Mouse (Mus musculus): ENCODE measurements around the gene Krtap7-1.
A peak's percentile ranks its signal among the peaks of the same experiment; 100 is the strongest.

Gene Krtap7-1

DNA sequence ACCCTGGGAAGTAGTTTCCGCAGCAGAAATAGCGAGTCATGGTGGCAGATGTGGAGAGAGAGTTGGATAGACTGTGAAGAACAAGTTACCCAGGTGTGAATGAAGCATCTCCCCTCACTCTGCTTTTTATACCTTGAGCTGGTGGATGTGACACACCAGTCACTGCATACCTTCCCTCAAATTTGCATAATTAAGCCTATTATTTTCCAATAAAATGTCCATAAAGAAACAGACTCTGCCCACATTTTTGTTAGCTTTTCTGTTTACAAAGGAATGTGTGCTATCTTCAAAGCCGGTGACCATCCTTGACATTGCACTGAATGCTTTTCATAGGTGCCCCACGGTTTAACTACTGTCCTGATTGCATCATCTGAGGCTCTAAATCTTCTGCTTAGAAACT is at the start of gene Krtap7-1:
Gene Krtap7-1, minus strand, starts transcription at position 101 of the 400 bp plus-strand sequence.
- no peak for DNase-seq (ENCODE audit: low spot score in 2 of 2)

DNA sequence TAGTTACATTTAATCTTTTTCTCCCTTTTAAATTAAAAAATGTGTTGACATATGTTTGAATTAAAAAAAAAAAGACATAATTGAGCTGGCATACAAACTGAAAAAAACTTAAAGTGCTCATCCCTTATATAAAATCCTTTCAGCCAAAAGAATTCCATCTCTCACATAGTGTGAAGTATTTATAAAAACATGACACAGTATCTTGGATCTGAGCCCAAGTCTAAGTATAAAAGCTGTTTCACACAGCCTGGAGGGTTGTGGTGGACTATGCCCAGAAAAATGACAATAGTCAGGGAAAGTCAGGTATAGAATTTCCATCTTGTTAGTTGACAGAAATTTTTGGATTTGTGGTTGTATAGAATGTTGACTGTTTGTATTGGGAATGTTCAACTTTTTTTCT is 42.2 kb upstream of the Krtap7-1 start:
- no peak for DNase-seq (ENCODE audit: low spot score in 2 of 2)

DNA sequence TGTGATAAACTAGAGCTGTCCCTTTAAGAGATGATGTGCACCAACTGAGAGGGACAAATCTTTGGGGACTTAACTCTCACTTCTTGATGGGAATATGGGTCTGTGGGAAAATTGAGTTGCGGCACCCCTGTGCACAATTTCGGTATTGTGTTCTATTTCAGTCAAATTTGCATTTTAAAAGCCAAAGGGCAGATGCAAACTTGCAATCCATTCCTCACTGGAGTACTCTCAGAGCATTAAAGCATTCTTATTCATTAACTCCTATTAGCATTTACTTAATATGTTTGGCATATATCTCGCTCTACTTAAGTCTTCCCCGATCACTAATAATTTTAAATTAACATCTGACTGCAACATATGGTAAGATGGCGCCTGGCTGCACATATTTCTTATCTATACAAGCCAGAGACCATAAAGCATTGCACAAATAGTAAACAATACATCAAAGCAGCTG is 29.9 kb upstream of the Krtap7-1 start:
- DNase-seq (ENCODE audit: low spot score in 2 of 2): no peak

DNA sequence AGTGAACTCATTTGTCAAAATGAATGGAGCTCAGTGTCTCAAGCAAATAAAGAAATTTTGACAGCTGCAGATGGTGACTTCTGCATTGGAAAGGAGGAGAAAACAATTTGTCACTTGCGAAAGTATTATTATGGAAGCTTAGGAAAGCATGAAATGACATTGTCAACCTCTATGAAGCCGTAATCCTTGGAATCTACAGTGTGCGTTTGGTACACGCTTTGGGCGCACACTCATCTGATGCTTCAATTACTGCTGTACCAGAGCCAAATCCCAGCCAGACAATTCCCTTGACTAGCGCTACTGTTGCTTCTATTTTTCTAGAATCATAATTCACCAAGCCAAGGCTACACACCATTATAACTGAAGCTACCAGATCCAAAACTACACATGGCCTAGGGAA is 29.2 kb upstream of the Krtap7-1 start:
- no peak for DNase-seq (ENCODE audit: low spot score in 2 of 2)

DNA sequence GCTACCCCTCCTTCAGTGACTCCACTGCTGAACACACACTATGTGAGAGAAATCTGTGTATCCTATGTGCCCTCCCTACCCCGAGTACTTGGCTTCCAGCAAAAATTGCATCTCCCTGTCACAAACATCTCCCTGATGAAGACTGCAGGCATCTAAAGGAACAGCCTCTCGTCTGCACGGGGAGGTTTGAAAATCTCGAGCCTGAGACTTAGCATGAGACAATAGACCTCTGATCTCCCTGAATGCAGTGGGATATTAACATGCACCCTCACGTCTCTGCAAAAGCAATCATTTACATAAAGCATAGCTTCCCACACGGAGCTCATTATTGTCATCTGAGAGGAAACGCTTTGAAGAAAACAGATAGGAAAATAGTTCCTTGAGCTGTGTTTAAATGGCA is 22.4 kb upstream of the Krtap7-1 start:
- peak; percentile 12 to 20 for DNase-seq (ENCODE audit: low spot score in 2 of 2)

DNA sequence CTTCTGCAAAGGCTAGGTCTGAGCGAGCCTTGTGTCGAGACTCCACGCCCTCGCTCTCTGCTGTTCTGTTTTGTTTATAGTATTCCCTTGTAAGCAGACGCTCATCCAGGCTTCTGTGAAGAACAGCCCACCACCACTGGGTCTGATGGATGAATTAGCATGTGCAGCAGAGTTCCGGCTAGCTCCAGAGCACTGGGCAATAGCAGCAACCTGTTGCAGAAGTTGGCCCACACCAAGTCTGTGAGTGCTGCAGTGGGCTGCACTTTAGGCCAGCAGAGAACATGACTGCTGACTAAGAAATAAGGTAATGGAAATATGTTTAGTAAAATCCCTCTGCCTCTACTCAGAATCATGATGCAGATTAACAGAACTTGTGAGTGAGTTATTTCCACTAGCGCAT is 21.7 kb upstream of the Krtap7-1 start:
- no peak for DNase-seq (ENCODE audit: low spot score in 2 of 2)

DNA sequence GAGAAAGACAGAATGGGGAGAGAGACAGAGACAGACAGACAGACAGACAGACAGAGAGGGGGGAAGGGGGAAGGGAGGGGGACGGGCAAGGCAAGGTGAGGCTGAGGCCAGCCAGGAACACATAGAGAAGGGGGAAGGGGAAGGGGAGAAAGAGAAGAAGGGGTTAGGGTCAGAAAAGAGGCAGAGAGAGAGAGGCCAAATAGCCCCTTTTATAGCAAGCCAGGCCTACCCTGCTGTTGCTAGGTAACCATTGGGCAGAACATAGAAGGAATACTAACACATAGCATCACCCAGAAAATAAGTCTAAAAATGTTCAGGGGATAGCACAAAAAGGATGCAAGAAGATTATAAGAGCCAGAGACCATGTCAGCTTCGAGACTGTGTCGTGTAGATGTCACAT is 20.3 kb upstream of the Krtap7-1 start:
- no peak for DNase-seq (ENCODE audit: low spot score in 2 of 2)

DNA sequence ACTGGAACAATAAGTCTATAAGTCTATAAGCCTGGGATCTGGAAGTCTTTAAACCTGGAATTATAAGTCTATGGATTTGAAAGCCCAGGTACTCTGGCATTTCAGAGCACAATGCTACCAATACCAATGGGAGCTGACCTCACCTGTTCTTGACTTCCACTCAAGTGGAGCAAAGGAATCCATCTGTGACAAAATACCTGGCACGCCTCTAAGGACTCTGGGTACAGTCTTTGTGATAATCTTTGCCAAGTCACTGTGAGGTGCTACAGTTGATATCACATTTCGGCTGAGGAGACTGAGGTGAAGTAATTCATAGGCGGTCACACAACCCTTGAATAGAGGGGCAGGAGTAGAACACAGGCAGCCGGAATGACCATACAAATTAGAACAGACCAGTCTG is 12.9 kb upstream of the Krtap7-1 start:
- DNase-seq (ENCODE audit: low spot score in 2 of 2): no peak

DNA sequence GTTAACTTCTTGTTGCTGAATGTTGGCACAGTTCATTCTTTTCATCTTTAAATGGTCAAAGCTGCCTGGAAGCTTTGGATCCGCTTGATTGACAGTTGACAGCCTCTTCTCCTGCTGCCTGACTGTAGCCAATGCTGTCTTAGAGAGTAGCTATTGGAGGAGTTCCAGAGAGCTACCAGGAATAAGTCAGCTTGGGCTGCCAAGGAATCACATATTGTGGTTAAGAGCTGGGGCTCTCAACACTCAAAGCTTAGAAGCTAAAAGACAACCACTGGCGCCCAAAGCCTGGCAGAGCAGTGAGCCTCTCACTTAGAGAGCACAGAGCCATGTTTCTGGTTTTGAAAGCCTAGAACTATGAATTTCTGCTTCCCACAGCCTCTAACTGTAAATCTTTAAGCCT is 12.4 kb upstream of the Krtap7-1 start:
- DNase-seq (ENCODE audit: low spot score in 2 of 2): no peak

DNA sequence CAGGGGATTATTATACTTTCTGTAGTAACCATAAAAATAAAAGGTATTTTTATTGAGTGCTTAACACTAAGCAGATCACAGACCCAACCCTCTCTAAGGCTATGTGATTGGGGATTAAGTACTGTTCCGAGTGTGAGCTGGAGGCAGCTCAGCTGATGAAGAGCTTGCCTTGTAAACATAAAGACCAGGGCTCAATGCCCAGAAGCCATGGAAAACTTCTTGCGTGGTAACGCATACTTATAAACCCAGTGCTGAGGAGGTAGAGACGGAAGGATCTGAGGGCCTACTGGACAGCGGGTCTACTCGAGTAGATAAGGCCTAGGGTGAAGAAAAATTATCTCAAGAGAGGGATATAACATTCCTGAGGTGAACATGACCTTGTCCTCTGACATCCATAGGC is 12.0 kb upstream of the Krtap7-1 start:
- DNase-seq (ENCODE audit: low spot score in 2 of 2): no peak

DNA sequence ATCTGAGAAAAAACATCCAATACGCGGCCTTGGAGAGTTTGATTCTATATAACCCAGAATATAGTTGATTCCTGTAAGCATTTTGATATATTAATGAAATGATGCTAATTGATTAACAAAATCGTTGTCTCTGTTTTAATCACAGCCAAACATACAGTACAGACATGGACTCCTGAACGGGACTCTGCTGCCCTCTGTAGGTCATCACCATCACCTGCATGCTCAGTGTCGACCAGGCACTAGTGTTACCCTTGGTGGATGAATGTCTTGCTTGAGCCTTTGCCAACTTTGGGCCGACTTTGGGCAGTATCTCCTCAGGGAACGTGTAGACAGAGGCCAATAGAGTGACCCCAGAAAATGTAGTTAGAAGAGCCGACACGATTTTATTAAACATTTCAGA is 9.5 kb upstream of the Krtap7-1 start:
- DNase-seq (ENCODE audit: low spot score in 2 of 2): peak; percentile 43 to 46

DNA sequence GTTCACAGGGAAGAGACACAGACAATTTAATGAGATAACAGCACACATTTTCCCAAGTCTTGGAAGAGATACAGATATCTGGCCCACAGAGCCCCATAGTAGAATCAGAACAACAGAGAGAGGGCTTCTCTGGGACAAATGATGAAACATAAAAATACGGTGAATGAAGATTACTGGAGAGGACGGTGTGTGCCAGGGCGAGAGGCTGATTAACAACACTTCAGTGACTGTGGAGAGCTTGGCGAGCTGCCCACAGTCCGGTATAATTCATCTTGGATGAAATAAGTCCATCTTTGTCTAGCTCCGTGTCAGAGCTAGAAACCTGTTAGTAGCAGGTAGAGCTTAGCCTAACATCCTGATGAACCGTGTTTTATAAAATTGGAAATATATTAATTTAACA is 5.3 kb upstream of the Krtap7-1 start:
- no peak for DNase-seq (ENCODE audit: low spot score in 2 of 2)

DNA sequence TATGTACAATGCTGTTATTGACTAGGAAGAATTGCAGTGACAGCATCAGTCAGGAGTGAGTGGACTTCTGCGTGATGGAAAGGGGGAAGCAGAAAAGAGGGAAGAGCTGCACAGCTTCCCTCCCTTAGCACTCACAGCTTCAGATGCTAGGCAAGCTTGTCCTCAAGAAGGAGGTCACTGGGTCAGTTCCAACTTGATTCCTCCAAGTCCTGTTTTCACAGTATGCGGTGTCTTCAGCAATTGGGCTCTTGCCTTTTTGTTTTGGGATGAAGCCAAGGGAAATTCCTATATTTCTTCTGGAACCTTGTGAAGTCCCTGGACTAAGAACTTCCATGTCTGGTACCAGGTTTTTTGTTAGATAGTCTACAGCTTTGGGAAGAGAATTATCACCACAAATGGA is 4.6 kb downstream of the Krtap7-1 start:
- DNase-seq (ENCODE audit: low spot score in 2 of 2): no peak

DNA sequence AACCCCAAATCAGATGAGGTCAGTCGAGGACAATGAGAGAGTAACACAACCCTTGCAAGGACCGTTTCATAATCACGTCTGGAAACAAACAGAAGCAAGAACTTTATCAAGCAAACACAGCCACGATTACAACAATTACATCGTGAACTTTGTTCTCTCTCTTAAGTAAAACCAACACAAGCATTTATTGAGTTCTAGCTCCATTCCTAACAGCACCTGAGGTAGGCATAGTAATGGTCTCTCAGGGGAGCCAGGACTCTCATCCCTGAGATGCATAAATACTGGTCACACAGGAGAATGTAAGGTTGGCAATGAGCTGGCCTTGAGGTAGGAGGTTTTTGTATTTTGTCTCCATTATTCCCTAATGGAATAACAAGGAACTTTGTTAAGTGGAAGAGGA is 6.3 kb downstream of the Krtap7-1 start:
- DNase-seq (ENCODE audit: low spot score in 2 of 2): no peak

DNA sequence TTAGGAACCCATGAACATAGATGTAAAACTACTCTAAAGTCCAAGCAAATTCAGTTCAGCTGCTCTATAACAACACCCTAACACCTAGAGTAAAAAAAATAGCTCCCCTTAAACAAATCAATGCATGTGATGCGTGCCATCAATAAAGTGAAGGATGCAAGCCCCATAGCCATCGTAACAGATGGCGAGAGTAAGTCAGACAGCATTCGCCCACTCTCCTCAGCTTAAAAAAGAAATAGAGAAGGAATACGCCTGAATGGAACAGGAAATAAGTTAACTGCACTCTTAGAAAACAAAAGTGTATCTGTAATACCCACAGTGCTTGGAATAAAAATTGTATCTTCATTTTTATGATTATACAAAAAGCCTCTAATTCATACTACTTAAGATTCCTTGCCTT is 11.1 kb downstream of the Krtap7-1 start:
- peak; percentile 10 to 13 for DNase-seq (ENCODE audit: low spot score in 2 of 2)

DNA sequence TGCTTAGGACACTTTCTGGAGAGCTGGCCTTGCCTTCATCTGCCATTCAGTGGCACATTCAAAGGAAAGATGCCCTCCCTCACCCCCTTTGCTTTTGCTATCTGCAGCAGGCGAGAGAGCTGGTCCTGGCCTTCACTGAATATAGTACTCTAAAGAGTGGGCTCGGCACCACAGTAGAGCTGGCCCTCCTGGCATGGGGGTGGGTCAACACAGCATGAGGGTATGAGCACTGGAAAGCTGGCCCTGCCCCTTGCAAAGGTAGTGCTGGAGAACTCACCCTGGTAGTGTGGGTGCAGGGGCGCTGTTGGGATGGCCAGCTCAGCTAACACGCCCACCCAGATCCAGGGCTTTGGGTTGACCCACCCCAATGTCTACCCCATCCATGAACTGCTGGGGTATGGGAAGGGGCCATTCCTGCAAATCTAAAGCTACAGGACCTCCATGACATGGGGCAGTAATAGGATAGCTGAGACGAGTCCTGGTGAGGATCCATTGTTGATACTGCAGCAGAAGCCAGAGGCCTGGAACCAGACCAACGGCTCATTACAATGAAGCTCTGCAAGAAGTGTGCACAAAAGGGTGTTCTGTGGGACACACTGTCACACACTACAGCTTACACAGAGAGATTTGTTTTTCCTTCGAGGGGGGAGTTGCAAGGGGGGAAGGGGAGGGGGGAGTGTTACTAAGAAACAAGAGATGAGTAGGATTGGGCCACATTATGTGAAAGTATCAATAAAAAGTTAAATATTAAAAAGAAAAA is 12.5 kb downstream of the Krtap7-1 start:
- no peak for DNase-seq (ENCODE audit: low spot score in 2 of 2)

DNA sequence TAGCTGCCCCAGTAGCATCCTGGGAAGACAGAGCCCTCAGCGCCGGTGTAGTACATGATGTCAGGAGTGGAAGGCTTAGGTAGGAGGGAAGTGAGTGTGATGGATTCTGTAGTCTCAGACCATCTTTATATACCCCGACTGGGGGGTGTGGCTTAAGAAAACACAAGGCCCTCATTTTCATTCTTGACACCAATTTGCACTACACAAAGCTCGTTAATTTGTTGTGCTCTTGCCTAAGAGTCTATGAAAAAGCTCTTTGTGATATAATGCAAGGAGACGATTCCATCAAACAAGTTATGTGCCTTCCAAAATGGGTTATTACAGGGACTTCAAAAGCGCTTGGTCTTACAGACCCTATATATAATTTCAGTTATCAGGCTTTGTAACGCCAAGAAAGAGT is 20.3 kb downstream of the Krtap7-1 start, which contains the start of gene Krtap8-1:
Gene Krtap8-1, minus strand, starts transcription at position 101 of the 400 bp plus-strand sequence.
- DNase-seq (ENCODE audit: low spot score in 2 of 2): no peak

DNA sequence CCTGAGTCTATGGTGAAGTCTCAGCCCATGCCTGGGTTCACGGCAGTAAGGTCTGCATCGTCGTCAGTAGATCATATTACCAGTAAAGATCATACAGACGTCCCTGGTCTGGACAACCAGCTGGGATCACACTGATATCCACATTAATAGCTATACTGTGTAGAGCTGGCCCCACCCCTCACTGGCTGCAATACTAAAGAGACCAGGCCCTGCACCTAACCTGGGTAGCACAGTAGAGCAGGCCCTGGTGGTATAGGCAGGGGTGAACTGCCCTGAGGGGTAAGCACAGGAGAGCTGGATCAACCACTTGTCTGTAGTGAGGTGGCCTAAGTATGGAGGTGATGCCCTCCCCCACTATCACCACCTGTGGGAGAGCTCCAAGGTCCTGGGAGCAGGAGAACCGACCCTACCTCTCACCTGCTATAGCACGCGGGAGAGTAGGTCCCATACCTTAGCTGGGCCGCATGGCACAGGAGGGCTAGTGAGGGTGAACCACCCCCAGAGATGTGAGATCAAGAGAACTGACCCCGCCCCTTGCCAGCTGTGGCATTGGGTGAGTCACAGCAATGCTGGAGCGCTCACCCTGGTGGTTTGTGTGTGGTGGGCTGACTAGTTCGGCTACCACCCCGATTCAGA is 30.3 kb downstream of the Krtap7-1 start:
- DNase-seq (ENCODE audit: low spot score in 2 of 2): no peak

DNA sequence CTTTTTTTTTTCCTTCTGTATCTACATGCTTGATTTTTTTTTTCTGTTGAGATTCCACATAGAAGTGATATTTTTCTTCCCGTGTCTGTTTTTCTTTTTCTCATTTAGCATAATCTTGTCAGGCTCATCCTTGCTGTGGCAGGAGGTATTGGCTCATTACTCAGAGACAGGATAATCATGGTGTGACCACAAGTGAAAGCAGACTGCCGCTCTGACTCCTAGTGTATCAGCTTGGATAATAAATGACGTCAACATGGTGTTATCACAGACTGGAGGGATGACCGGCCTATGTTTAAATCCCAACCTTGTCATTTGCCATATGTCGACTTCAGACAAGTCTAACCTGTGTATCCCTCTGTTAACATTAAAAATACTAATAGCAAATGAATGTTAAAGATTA is 46.9 kb downstream of the Krtap7-1 start:
- DNase-seq (ENCODE audit: low spot score in 2 of 2): no peak
